Mouse (Mus musculus): ENCODE measurements around the gene Gm17428.
"Not testable (repeated sequence)": the region's sequence is repeated elsewhere in the genome, so short reads cannot be mapped to it uniquely, and the experiment has no call there.

Gene Gm17428

GRCm38 (mm10) chr14:54976633-54977032 lies at the start of gene Gm17428:
Gene Gm17428, plus strand, starts transcription at chr14:54976933.
- DNase-seq: no peak

DNA sequence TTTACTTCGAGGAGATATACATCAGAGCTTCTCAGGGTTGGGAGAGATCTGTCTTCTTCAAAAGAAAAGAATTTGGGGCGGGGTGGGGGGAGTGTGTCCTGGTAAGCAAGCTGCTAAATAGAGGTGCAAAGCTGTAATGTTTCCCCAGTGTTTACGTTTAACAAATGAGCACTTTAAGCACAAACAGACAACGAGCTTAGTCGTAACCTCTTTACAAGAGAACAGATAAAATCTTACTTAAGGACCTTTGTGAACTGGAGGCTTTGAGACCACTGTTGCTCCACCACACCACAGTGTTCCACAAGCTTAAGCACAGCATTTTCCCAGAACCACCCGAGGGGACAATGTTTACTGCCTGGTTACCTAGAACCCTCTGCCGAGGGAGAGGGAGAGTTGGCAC lies 49.4 kb upstream of the Gm17428 start:
- no peak for DNase-seq

- no peak for DNase-seq
Observed at GRCm38 (mm10) chr14:54929801-54930200, 46.9 kb upstream of the Gm17428 start.

- DNase-seq: no peak
Observed at GRCm38 (mm10) chr14:54930431-54930830, 46.3 kb upstream of the Gm17428 start.

DNA sequence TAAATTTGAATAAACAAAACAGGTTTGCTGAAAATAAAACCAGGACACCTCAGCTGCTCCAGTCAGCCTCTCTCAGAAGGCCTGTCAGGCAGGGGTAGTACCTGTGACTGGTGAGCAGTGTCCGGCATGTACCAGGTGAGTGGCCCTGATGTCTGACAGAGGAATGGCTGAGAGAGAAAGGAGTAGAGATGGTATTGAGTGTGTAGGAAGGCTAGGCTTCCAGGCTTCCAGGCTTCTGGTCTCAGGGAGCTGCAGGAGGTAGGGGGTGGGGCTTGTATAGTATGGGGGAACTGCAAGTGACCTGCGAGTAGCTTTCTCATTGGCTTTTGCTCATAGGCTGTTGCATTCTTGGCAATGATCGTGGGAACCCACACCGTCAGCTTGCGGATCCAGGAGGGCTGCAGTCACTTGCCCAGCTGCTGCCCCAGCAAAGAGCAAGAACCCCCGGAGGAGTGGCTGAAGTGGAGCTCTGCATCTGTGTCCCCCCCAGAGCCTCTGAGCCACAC lies 44.0 kb upstream of the Gm17428 start, which contains the start of gene Il25:
Il25 (plus strand) TSS at position 51 of the 506 bp plus-strand sequence.
- no peak for DNase-seq

- no peak for DNase-seq
Observed at GRCm38 (mm10) chr14:54935904-54936830, 40.6 kb upstream of the Gm17428 start, which contains the start of gene Cmtm5. Gene Cmtm5, plus strand, starts transcription at chr14:54936261.

- no peak for DNase-seq
Observed at GRCm38 (mm10) chr14:54936831-54937160, 39.9 kb upstream of the Gm17428 start.

DNA sequence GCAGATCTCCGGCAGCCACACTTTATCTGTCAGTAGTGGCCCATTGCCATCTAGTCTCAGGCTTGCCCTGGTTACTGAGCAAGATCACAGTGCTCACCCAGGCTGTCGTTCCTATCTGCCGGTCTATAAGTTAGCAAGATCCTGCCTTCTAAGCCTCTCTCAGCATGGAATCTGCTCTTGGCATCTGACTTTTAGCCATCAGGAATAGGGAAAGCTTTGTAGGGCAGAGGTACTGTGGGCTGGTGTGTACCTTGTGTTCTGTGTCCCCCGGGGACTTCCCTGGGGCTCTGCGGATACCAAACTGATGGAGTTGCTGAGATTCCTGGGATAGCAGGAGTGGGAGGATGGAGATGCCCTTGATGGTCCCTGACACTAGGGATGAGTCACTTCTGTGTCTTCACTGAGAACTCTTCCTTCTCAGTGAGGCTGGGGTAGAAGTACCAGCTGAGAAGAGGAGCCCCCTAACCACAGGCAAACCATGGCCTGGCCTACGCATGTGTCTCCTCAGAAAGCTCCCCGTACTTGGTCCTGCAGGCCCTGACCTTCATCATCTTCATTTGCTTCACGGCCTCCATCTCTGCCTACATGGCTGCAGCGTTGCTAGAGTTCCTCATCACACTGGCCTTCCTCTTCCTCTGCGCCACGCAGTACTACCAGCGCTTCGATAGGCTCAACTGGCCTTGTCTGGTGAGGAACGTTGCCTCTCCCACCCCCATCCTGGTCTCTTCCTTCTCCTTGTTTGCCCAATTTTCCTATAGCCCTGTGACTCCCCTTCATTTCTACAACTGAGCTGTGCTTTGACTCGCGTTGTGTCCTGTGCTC lies 39.2 kb upstream of the Gm17428 start:
- DNase-seq: no peak

GRCm38 (mm10) chr14:54938431-54939219 lies 38.1 kb upstream of the Gm17428 start:
- DNase-seq: no peak

GRCm38 (mm10) chr14:54939434-54940175 lies 37.1 kb upstream of the Gm17428 start:
- DNase-seq: peak; percentile 58

- DNase-seq: no peak
Observed at GRCm38 (mm10) chr14:54940176-54940530, 36.6 kb upstream of the Gm17428 start.

DNA sequence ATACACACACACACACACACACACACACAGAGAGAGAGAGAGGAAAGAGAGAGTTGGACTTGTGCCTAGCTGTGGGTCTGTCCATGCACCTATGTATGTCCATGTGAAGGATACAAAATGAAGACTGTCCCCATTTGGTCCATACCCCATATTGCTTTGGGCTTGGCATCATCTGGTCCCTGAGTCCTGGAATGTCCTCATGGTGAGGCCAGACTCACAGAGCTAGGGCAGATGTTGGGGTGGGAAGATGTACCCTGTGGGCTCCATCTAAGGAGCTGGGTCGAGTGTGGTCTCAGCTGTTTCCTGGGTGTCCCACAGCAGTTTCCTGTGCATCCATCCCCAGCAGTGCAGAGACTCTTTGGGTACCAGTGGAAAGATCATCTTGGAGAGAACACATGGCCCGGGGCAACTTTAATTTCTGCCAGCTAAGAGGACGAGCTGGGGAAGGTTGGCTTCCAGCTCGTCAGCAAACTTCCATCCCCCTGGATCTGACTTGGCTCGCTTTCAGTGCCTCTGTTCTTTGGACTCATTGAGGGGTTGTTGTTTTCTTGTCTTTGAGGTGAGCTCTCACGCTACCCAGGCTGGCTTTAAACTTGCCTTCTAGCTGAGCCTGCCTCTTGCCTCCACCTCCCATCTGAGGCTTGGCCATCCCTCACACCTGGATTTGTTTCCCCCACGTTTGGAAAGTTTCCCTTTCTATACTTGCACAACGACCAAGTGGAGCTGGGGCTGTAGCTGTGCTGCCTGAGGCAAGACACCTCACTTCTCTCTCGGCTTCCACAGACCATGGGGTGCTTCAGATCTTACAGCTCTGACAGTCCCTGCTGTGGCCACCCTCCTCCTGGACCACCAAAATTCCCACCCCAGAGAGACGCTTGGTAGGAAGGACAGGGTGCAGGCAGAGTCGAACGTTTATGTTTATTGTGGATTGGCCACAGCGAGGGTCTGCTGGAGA lies 35.4 kb upstream of the Gm17428 start:
- DNase-seq: no peak

GRCm38 (mm10) chr14:54942479-54942878 lies 34.3 kb upstream of the Gm17428 start:
- DNase-seq: no peak

- no peak for DNase-seq
Observed at GRCm38 (mm10) chr14:54943971-54944370, 32.8 kb upstream of the Gm17428 start.

DNA sequence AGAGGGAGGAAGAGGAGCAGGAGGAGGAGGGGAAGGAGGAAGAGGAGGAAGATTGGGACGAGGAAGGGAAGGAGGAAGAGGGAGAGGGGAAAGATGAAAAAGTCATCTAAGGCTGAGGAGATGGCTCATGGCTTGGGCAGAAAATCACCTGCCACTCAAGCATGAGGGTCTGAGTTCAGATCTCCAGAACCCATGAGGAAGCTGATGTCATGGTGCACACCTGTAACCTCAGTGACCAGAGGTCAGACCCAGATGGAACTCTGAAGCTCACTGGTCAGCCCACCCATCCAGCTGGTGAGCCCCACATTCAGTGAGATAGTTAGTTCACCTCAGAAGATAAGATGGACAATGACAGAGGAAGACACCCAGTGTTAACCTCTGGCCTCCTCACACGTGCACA lies 31.8 kb upstream of the Gm17428 start:
- no peak for DNase-seq

GRCm38 (mm10) chr14:54945975-54946704 lies 30.6 kb upstream of the Gm17428 start:
- no peak for DNase-seq

GRCm38 (mm10) chr14:54947008-54947407 lies 29.7 kb upstream of the Gm17428 start:
- not testable (repeated sequence) for DNase-seq

DNA sequence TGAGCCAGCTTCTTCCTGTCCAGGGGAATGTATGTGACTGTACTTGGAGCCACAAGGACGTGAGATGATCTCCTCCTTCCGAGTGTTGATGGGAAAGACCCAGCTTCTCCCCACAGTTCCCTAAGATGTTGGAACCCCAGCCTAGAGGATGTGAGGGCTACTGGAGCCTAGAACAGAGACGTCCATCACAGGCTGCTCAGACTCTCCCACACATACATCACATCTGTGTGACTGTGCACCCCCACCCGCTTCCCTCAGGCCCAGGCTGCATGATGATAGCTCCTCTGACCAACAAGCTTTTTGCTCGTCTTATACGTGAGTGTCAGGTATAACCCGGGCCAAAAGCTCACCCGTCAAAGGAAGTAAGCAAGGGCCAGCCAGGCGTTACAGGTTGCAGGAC lies 28.0 kb upstream of the Gm17428 start:
- DNase-seq: no peak

GRCm38 (mm10) chr14:54950493-54950892 lies 26.2 kb upstream of the Gm17428 start:
- DNase-seq: no peak

DNA sequence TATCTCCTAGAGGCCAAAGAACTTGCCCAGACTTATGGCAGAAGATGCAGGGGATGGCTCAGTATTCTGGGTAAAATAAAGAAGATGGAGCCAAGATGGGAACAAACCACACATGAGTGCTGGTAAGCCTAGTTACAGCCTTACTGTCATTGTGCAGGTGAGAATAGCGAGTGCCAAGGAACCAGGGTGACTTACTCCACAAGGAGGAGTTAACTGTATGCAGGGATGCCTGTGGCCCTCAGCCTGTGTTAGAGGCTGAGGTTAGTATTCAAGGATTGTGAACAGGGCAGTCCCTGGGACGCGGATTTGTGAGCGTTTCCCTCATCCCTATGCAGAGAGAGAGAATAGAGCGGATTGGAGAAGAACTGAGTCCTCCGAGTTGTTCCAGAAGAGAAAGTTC lies 25.1 kb upstream of the Gm17428 start:
- DNase-seq: no peak
